Mouse (Mus musculus) heart, embryonic 14.5 days (tissue): Measurements from ENCODE around the gene Phldb2. TPM values are rescaled to one million over a fixed set of nuclear protein-coding genes. Genes with fewer than 3 reads are reported as not detected.
A peak's percentile ranks its signal among the peaks of the same experiment; 100 is the strongest.

ENCODE experiments used
- ATAC-seq: fragments of 200-750 bp; cut with Nextera tagmentation; 2 replicates; pipeline ENCODE4 v1.8.0; 2017; ENCODE audit warnings: low read depth, moderate TSS enrichment; ENCODE audit not compliant: insufficient number of reproducible peaks, insufficient read depth, low FRiP score
- H3K27ac ChIP-seq, 2 experiments: fragments of 200-500 bp in 1 of 2; fragments of 300-500 bp in 1 of 2; sonication (generic) in 1 of 2; replicated peaks in 1 of 2; 2 replicates each; pipeline ENCODE4 v1.5.1; 2012 to 2014; ENCODE audit warnings: low read depth in 2 of 2, low read length in 2 of 2, control low read depth in 1 of 2, mild to moderate bottlenecking in 1 of 2, mixed read lengths in 1 of 2; ENCODE audit not compliant: control insufficient read depth in 1 of 2, insufficient read depth in 1 of 2
- H3K27me3 ChIP-seq: fragments of 300-500 bp; sonication (generic); 2 replicates; pipeline ENCODE4 v1.6.1; 2014; ENCODE audit warnings: mild to moderate bottlenecking, low read length, control low read depth; ENCODE audit not compliant: control insufficient read depth, insufficient read depth
- H3K36me3 ChIP-seq: fragments of 300-500 bp; sonication (generic); 2 replicates; pipeline ENCODE4 v1.6.1; 2014; ENCODE audit warnings: mild to moderate bottlenecking, control low read depth, low read length, mixed read lengths; ENCODE audit not compliant: control insufficient read depth, insufficient read depth
- H3K4me1 ChIP-seq, 2 experiments: fragments of 200-500 bp in 1 of 2; fragments of 300-500 bp in 1 of 2; sonication (generic) in 1 of 2; 2 replicates each; pipeline ENCODE4 v1.6.1; 2012 to 2014; ENCODE audit warnings: low read length in 2 of 2, control low read depth in 1 of 2, mixed read lengths in 1 of 2; ENCODE audit not compliant: control insufficient read depth in 2 of 2, insufficient read depth in 2 of 2
- H3K4me2 ChIP-seq: fragments of 300-500 bp; sonication (generic); 2 replicates; pipeline ENCODE4 v1.6.1; 2014; ENCODE audit warnings: mild to moderate bottlenecking, low read length
- H3K4me3 ChIP-seq, 2 experiments: fragments of 200-500 bp in 1 of 2; fragments of 300-500 bp in 1 of 2; sonication (generic) in 1 of 2; 2 replicates each; pipeline ENCODE4 v1.5.1; 2012 to 2014; ENCODE audit warnings: low read length in 2 of 2, mild to moderate bottlenecking in 2 of 2, control low read depth in 1 of 2, low read depth in 1 of 2, moderate library complexity in 1 of 2; ENCODE audit not compliant: control insufficient read depth in 1 of 2, insufficient read depth in 1 of 2
- H3K9ac ChIP-seq: fragments of 300-500 bp; sonication (generic); 2 replicates; pipeline ENCODE4 v1.6.1; 2014; ENCODE audit warnings: mild to moderate bottlenecking, low read length
- H3K9me3 ChIP-seq: fragments of 300-500 bp; sonication (generic); 2 replicates; pipeline ENCODE4 v1.6.1; 2016; ENCODE audit warnings: low read length, control low read depth; ENCODE audit not compliant: control insufficient read depth
- WGBS: fragments of 180-500 bp; shearing (Covaris S2); extraction: QIAGEN DNeasy Blood & Tissue Kit; methylation state at CpG from one replicate; pipeline ENCODE4 v1.1.7; 2014; 5-methylcytosine and 5-hydroxymethylcytosine counted together
- polyA plus RNA-seq: library from polyadenylated mRNA; unstranded; fragments of >200 nt; fragmentation: Nextera tagmentation; extraction: Ambion mirVana; gene quantifications from 2 replicates; pipeline ENCODE4 v1.2.1, GENCODE M21; 2014

Gene Phldb2
- polyA plus RNA-seq, 1 experiment from 2014 or later: 42.9 TPM

DNA sequence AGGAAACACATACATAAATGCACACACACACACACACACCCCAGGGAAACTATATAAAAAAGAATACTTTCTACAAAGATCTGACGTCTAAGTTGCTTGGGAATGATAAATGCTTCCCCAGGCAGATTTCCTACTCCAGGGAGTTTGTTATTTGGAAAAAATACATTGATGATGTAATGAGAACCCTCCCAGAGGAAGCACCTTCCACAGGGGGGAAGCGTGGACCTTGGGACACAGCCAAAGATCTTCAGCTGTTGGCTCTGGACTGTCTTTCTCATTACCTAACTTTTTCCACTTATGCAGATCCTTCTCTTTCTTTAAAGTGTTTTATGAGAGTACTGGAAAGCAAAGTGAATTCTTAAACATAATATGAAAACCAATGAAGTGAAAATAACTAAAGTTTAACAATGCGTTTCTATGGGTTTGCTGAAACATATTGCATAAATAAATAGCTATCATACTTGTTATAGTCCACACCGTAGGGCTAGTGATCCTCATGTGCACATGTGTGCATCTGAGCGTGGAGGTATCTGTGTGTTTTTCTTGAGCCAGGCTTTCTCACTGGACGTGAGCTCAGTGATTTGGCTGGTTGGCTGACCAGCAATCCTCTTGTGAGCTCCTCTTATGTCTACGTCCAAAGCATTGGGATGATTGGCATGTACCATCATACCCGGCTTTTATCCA lies 30.7 kb downstream of the Phldb2 start:
- Histone ChIP-seq H3K9me3 (no peaks in the 10 kb centered on the region), H3K4me3 (no peak overlapping the region), H3K27ac (peak overlapping the region; percentile 56 to 73), H3K9ac (no peak overlapping the region), H3K4me2 (no peak overlapping the region), H3K36me3 (no peaks in the 10 kb centered on the region), H3K27me3 (no peaks in the 10 kb centered on the region), H3K4me1 (peaks cover 12 to 27% of the 10 kb centered on the region in 2 experiments)
- 58% methylated on average over 8 of the region's 8 CpGs for WGBS
- 0 out of 2 replicates have a peak, but pooled peaks have one; percentile 61 for ATAC-seq

DNA sequence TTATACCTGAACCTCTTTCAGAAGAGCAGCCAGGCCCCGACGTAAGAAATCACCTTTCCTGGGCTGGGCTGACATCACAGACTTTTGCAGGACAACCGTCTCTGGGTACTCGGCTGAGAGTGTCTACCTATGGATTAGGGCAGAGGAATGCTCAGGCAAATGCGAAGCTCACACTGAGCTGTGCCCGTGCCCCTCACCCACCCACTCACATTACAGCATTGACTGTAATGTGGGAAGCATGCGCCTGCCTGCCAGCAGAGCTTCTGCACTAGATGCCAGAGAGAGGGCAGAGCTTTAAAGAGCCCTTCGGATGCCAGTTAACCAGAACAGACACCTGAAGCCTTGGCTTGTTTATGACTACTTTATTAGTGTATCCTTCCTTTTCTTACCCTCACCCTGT lies 33.8 kb downstream of the Phldb2 start:
- Histone ChIP-seq H3K27me3 (no peaks in the 10 kb centered on the region), H3K9ac (no peak overlapping the region), H3K4me3 (no peak overlapping the region), H3K36me3 (no peaks in the 10 kb centered on the region), H3K9me3 (no peaks in the 10 kb centered on the region), H3K4me2 (no peak overlapping the region), H3K4me1 (peaks cover 9 to 19% of the 10 kb centered on the region in 2 experiments; a peak in 3 of 4 replicates), H3K27ac (no peak overlapping the region)
- 65% methylated on average over 8 of the region's 8 CpGs for WGBS
- no peak for ATAC-seq

GRCm38 (mm10) chr16:45903595-45903994 lies 49.8 kb downstream of the Phldb2 start:
- no peaks in the 10 kb centered on the region for H3K27me3 ChIP-seq
- H3K4me3 ChIP-seq: no peak overlapping the region
- H3K9me3 ChIP-seq: no peaks in the 10 kb centered on the region
- H3K4me2 ChIP-seq: no peak overlapping the region
- peaks cover 0 to 4% of the 10 kb centered on the region in 2 experiments; a peak in 1 of 4 replicates for H3K4me1 ChIP-seq
- no peaks in the 10 kb centered on the region for H3K36me3 ChIP-seq
- ATAC-seq: no peak
- no peak overlapping the region for H3K27ac ChIP-seq
- 72% methylated on average over 8 of the region's 8 CpGs for WGBS
- no peak overlapping the region for H3K9ac ChIP-seq

GRCm38 (mm10) chr16:45898459-45898858 lies 54.9 kb downstream of the Phldb2 start:
- 50% methylated on average over 3 of the region's 3 CpGs for WGBS
- Histone ChIP-seq H3K9me3 (no peaks in the 10 kb centered on the region), H3K4me2 (no peak overlapping the region), H3K27me3 (no peaks in the 10 kb centered on the region), H3K4me1 (peaks cover 3 to 12% of the 10 kb centered on the region in 2 experiments; a peak in 3 of 4 replicates), H3K9ac (no peak overlapping the region), H3K4me3 (no peak overlapping the region), H3K27ac (no peak overlapping the region), H3K36me3 (no peaks in the 10 kb centered on the region)
- no peak for ATAC-seq

DNA sequence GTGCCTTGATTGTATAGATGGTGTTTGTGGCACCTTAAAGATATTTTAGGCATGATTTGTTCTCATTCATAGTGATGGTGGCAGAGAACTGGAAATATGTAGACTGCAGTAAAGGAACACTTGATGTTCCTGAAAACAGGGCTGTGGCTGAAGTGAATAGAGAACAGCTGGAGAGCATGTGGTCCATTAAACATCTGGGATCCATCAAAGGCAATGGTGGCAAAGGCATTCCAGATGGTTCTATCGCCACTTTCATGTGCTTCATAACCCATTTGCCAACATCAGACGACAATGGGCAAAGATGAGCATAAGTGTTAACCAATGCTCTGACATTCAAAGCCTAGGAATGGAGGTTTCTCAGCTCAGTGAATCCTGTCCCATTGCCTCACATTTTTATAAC lies 56.8 kb downstream of the Phldb2 start:
- Histone ChIP-seq H3K9ac (no peak overlapping the region), H3K27me3 (no peaks in the 10 kb centered on the region), H3K4me3 (no peak overlapping the region), H3K36me3 (no peaks in the 10 kb centered on the region), H3K4me1 (peaks cover 9 to 20% of the 10 kb centered on the region in 2 experiments; a peak in 3 of 4 replicates), H3K9me3 (no peaks in the 10 kb centered on the region), H3K27ac (no peak overlapping the region), H3K4me2 (no peak overlapping the region)
- 78% methylated on average over 2 of the region's 2 CpGs for WGBS
- ATAC-seq: no peak

GRCm38 (mm10) chr16:45894998-45895397 lies 58.4 kb downstream of the Phldb2 start:
- no peak for ATAC-seq
- Histone ChIP-seq H3K4me1 (peaks cover 9 to 20% of the 10 kb centered on the region in 2 experiments; a peak in 3 of 4 replicates), H3K9ac (no peak overlapping the region), H3K4me2 (no peak overlapping the region), H3K9me3 (no peaks in the 10 kb centered on the region), H3K4me3 (no peak overlapping the region), H3K36me3 (no peaks in the 10 kb centered on the region), H3K27me3 (no peaks in the 10 kb centered on the region), H3K27ac (no peak overlapping the region)
- 50% methylated on average over 5 of the region's 5 CpGs for WGBS

DNA sequence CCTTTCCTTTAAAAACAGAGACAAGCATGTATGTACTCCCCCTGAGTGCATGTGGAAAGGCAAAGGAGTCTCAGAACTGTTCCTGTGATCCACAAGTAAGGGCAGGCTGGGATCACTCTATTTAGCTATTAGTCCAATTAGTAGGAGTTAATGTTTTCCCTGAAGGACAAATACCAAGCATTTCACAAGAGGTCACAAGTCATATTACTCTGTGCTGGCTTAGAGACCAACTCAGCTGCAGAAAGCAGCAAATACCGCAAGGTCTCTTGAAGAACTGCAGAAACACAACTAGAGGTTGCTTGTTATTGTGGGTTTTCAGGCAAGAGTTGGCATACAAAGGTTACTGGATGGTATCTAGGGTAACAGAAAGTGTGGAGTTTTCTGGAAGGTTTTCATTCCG lies 59.6 kb downstream of the Phldb2 start:
- Histone ChIP-seq H3K27ac (peak overlapping the region in 1 of 2 experiments; percentile 16; a peak in 2 of 4 replicates), H3K9me3 (no peaks in the 10 kb centered on the region), H3K4me2 (no peak overlapping the region), H3K4me1 (peaks cover 9 to 16% of the 10 kb centered on the region in 2 experiments; a peak in 3 of 4 replicates), H3K9ac (no peak overlapping the region), H3K4me3 (no peak overlapping the region), H3K27me3 (no peaks in the 10 kb centered on the region), H3K36me3 (no peaks in the 10 kb centered on the region)
- 86% methylated on average over 2 of the region's 2 CpGs for WGBS
- no peak for ATAC-seq

DNA sequence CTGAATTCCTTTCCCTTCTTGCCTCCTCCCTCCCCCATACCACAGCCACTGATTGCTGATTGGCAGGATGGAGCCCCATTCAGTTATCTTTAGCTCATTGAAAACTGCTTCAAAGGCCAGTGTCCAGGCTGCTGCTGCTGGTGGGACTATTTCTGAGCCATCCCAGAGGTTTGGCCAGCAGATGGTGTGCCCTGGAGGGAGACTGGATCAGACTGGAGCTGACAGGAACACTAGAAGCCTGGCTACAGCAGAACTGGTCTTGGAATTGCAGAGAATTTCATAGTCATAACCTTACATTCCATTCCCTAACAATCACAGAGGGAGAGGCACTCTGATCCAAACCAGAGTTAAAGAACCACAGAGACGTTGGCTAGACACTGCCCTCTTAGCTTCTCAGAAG lies 60.5 kb downstream of the Phldb2 start:
- H3K4me2 ChIP-seq: no peak overlapping the region
- peak; percentile 50 for ATAC-seq
- no peaks in the 10 kb centered on the region for H3K9me3 ChIP-seq
- no peak overlapping the region for H3K9ac ChIP-seq
- no peaks in the 10 kb centered on the region for H3K36me3 ChIP-seq
- H3K4me1 ChIP-seq: peaks cover 9 to 16% of the 10 kb centered on the region in 2 experiments; a peak in 3 of 4 replicates
- H3K27me3 ChIP-seq: no peaks in the 10 kb centered on the region
- WGBS: 3% methylated on average over 1 of the region's 1 CpGs
- H3K4me3 ChIP-seq: no peak overlapping the region
- peak overlapping the region; percentile 56 to 69 for H3K27ac ChIP-seq
